Mouse (Mus musculus): Measurements from ENCODE around the gene Morn4.

The Morn4 gene

DNA sequence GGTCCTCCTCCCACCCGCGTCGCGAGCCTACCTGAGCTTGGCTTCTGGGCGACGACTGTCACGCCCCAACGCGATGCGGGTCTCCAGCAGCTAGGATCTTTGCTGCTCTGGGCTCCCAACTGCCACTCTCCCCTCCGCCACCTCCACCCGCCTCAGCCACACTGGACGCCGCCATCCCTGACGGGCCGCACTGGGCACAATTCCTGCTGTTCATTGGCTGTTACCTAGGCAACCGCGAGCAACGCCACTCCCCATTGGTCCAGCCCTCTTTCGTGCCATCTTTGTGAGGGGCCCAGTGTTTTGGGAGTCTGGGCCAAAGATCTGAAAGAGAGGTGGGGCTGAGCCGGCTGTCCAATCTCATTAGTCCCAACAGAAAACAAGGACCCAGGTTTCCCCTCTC lies at the start of gene Morn4:
TSS of gene Morn4 (minus strand) at position 192 of the 400 bp plus-strand sequence.
- peak; percentile 55 to 58 for DNase-seq (ENCODE audit: low spot score in 2 of 2)

DNA sequence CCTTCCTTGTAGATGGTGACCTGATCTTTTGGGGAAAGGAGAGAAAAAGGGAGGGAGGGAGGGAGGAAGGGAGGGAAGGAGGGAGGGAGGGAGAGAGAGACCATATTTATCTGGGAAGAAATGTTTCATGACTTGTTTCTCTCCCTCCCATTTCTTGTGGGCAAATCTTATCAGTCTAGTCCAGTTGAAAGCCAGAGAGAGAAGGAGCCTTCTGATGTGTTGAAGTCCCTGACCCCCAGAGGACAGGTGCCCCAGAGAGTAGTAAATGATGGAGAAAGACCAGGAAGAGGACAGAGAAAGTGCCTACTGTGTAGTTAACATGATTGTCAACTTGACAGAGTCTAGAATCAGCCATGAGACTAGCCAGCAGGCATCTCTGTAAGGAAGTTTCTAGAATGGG lies 48.9 kb upstream of the Morn4 start:
- DNase-seq (ENCODE audit: low spot score in 2 of 2) = no peak

- no peak for DNase-seq (ENCODE audit: low spot score in 2 of 2)
Measured at GRCm38 (mm10) chr19:42131101-42131500, 44.9 kb upstream of the Morn4 start.

DNA sequence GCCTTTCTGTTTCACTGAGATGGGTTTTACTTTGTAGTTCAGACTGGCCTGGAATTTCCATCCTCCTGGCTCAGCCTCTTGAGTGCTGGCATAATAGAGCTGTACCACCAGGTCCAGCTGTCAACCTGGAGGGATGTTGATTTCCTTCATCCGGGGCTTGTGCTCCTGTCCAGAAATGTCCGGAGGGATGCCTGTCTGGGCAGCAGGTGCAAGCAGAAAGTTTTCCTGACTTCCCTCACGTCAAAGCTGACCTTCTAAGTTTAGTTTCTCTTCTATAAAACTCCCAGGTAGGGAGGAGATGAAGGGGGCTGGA lies 44.1 kb upstream of the Morn4 start:
- no peak for DNase-seq (ENCODE audit: low spot score in 2 of 2)

DNA sequence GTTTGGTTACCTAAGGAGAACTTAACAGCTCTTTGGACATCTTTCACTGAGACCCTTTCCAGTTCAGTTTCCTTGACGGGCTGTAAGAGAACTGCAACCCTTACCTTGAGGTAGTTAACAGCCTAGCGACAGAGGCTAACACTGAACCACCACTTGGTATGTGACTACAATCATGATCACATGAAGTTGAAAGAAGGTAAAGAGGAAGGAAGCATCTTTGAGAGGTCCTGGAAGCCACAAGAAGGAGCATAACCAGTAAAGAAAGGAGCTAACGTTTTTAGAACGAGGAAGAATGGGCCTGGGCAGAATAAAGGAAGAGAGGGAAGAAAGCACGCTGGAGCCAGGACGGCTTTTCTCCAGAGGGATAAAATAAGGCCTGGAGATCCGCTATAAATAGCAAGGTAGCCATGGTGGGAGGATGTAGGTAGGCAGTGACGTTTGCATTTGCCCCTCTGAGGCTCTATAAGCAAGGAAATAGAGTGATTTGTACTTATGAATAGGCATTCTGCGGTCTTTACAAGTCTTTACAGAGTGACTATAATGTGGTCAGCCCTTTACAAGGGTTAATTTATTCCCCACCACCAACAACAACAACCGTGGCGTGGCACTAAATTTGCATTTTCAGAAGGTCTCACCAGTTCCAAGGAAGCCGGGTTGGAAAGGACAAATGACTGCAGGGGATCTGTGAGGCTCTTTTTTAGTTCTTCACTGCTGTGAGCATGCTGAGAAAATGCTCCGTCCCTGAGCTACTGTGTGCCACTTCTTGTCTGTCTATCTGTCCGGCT lies 43.5 kb upstream of the Morn4 start:
- no peak for DNase-seq (ENCODE audit: low spot score in 2 of 2)

GRCm38 (mm10) chr19:42128787-42129508 lies 42.8 kb upstream of the Morn4 start, which contains the start of gene Avpi1:
TSS of gene Avpi1 (minus strand) at chr19:42129059.
- DNase-seq (ENCODE audit: low spot score in 2 of 2) = peak; percentile 99

GRCm38 (mm10) chr19:42128052-42128740 lies 42.0 kb upstream of the Morn4 start:
- DNase-seq (ENCODE audit: low spot score in 2 of 2) = no peak

- DNase-seq (ENCODE audit: low spot score in 2 of 2) = no peak
Measured at GRCm38 (mm10) chr19:42127024-42127423, 40.9 kb upstream of the Morn4 start.

GRCm38 (mm10) chr19:42126219-42126605 lies 40.1 kb upstream of the Morn4 start:
- no peak for DNase-seq (ENCODE audit: low spot score in 2 of 2)

GRCm38 (mm10) chr19:42125501-42126218 lies 39.5 kb upstream of the Morn4 start:
- DNase-seq (ENCODE audit: low spot score in 2 of 2) = no peak

- DNase-seq (ENCODE audit: low spot score in 2 of 2) = no peak
Measured at GRCm38 (mm10) chr19:42124684-42125083, 38.5 kb upstream of the Morn4 start.

- no peak for DNase-seq (ENCODE audit: low spot score in 2 of 2)
Measured at GRCm38 (mm10) chr19:42120451-42120850, 34.3 kb upstream of the Morn4 start.

DNA sequence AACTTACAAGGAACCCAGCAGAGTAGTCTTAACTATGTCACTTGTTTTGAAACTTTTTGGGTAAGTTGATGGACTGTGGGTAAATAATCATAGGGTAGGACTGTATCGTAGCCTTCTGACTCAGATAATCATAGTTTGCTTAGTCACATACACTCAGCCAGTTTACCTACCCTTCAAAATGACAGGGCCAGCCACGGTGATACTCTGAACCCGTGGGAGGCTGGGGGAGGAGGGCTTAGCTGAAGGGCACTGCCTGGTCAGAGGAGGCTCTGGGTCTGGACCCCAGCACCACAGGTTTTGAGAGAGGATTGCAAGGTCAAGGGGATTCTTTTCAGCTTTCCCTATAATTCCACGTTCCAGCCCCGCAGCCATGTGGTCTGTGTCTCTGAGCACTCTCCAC lies 32.4 kb upstream of the Morn4 start:
- DNase-seq (ENCODE audit: low spot score in 2 of 2) = no peak

GRCm38 (mm10) chr19:42118142-42118541 lies 32.0 kb upstream of the Morn4 start:
- no peak for DNase-seq (ENCODE audit: low spot score in 2 of 2)

DNA sequence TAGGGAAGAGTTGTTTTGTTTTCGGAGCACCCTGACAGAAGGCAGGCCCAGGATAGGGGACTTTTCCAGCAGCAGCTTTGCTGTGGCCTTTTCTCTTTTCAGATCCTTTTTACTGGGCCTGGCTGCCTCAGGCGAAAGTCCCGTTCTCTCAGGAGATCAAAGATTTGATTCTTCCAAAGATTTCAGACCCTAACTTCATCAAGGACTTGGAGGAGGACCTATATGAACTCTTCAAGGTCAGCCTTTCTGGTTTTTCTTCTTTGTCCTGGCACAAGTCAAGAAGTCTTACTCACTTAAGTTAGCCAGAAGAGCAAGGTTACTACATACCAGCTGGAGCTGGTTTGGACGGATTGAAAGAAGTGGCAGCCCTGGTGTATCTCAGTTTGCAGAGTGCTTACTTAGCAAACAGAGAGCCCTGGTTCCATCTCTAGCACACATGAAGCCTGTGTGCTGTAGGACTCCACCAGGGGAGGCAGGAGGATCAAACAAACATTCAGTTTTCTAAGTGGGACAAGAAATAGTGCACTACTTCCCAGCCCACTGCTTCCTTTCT lies 29.7 kb upstream of the Morn4 start:
- no peak for DNase-seq (ENCODE audit: low spot score in 2 of 2)

DNA sequence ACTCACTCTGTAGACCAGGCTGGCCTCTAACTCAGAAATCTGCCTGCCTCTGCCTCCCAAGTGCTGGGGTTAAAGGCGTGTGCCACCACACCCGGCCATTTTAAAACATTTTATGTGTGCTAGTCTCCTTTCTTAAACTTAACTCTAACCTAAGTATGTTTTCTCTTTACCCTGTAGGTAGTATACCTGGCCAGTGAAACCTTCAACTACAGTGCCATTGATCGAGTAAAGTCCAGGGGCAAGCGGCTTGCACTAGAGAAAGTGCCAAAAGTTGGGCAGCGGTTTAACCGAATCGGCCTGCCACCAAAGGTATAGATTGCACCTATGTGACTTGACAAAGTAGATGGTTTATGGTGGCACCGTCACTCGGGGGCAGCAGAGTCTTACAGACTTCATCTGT lies 18.5 kb upstream of the Morn4 start:
- no peak for DNase-seq (ENCODE audit: low spot score in 2 of 2)

DNA sequence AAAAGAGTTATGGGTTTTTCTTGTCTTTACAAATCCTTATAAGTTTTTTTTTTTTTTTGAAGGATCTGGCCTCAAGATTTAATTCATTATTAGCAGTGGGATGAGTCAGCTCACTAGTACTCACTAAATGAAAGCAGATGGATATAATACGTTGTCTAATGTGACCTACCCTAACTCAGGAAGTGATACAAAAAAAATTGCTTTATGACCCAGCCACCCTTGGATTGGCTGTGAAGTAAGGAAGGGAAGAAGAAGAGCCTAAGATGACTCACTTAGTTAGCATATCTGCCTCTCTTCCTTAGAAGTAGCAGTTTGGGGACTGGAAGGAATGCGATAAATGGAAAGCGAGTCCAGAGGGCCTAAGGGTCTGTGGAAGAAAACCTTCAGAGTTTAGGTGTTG lies 13.2 kb upstream of the Morn4 start:
- DNase-seq (ENCODE audit: low spot score in 2 of 2) = no peak

- no peak for DNase-seq (ENCODE audit: low spot score in 2 of 2)
Measured at GRCm38 (mm10) chr19:42090637-42091141, 4.5 kb upstream of the Morn4 start.

DNA sequence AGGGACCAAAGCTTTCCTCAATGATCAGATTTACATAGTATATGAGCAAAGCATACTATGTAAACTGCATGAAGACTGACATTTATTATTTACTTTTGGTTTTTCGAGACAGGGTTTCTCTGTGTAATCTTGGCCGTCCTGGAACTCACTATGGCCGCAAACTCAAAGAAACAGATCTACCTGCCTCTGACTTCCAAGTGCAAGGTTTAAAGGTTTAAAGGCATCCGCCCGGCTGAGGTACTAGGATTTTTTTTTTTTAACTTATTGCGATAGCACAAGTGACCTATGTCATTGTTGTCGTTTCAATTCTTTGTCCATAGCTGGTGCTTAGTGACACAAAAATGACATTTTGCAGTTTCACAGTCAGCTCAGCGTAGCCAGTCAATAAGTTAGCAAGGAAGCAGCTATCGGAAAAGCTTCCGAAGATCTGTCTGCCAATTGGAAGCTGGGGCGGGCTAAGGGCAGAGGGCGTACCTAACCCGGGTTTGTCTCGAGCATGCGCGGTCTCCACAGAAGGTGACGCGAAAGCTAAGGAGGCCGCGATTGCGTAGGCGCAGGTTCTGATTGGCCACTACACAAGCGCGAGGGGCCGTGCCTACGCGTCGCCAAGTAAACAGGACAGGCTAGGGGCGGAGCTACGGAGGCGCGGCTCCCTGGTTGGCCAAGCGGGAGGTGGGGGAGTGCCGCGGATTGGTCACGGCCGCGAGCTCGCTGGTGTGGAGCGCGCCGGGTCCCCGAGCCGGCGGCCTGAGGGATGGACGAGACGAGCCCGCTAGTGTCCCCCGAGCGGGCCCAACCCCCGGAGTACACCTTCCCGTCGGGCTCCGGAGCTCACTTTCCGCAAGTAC lies 3.8 kb upstream of the Morn4 start, which contains the start of gene Pi4k2a:
TSS of gene Pi4k2a (plus strand) at position 723 of the 848 bp plus-strand sequence.
- DNase-seq (ENCODE audit: low spot score in 2 of 2) = peak; percentile 100

DNA sequence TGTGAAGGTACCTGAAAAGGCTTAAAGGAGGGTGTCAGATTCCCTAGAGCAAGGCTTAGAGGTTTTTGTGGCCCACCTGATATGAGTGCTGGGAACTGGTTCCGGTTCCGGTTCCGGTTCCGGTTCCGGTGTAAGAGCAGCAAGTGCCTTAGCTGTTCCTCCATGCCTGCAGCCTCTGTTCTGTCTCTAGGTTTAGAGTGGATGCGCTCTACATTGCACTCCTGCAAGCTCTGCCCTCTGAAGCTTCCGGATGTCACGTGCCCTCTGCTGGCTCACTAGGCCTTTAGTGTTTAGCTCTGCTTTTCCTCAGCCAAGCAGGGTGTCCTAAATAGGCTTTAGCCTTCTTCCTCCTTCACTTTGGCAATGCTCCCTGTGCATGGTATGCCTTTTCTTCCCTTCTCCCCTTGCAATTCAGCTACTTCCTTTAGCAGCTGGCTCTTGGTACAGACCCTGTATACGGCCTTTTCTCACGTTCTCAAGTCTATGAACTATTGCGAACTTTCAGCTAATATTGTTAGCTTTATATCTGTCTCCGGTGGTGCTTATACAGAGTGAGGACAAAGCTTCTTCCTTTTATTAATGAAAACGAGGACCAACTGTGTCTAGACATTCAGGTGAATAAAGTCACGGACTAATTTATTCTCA lies 3.1 kb upstream of the Morn4 start:
- DNase-seq (ENCODE audit: low spot score in 2 of 2) = peak; percentile 72 to 73
